Mouse (Mus musculus) spleen, embryonic (tissue): ENCODE results near the gene Nxpe5.

Experiments
- CTCF ChIA-PET: fragments of 350-600 bp; sonication (Branson Sonifier 250); formaldehyde crosslinking; loops from one replicate; lab custom pipeline; 2022; lab: Charles Lee

The Nxpe5 gene

GRCm38 (mm10) chr5:138275216-138276050 is 49.7 kb downstream of the Nxpe5 start:
- CTCF ChIA-PET, result no interaction called here

GRCm38 (mm10) chr5:138277994-138278393 is 52.3 kb downstream of the Nxpe5 start:
- CTCF ChIA-PET, result no interaction called here

GRCm38 (mm10) chr5:138279585-138280424 is 54.1 kb downstream of the Nxpe5 start, which contains the start of the genes Gm43720, Gpc2 and Stag3:
Gm43720 (minus strand) TSS chr5:138279958.
Gpc2 (minus strand) TSS chr5:138280005.
Stag3 (plus strand) TSS chr5:138280240.
- CTCF ChIA-PET, result no interaction called here

- CTCF ChIA-PET, result no interaction called here
Observed at GRCm38 (mm10) chr5:138280425-138280768, 54.7 kb downstream of the Nxpe5 start.

- CTCF ChIA-PET, result interaction anchor here (0.5 to 0.8 kb wide), 2 partner anchors 18 to 917 kb away, joined by 3 to 4 read pairs; no protein-coding TSS in a partner anchor
Observed at GRCm38 (mm10) chr5:138280829-138281228, 55.1 kb downstream of the Nxpe5 start.

- CTCF ChIA-PET, result interaction anchor here (0.6 kb wide), 2 partner anchors 64 to 916 kb away, joined by 4 to 15 read pairs; no protein-coding TSS in a partner anchor
Observed at GRCm38 (mm10) chr5:138281798-138282197, 56.1 kb downstream of the Nxpe5 start.

GRCm38 (mm10) chr5:138283540-138283939 is 57.8 kb downstream of the Nxpe5 start:
- CTCF ChIA-PET, result no interaction called here

- CTCF ChIA-PET, result no interaction called here
Observed at GRCm38 (mm10) chr5:138287861-138288260, 62.2 kb downstream of the Nxpe5 start.

- CTCF ChIA-PET, result no interaction called here
Observed at GRCm38 (mm10) chr5:138291638-138292037, 65.9 kb downstream of the Nxpe5 start.

GRCm38 (mm10) chr5:138294158-138294557 is 68.5 kb downstream of the Nxpe5 start:
- CTCF ChIA-PET, result no interaction called here

GRCm38 (mm10) chr5:138299613-138300012 is 73.9 kb downstream of the Nxpe5 start:
- CTCF ChIA-PET, result no interaction called here
